Mouse (Mus musculus) midbrain, embryonic 14.5 days (tissue): ENCODE results near the gene Dusp16. TPM values are rescaled to one million over a fixed set of nuclear protein-coding genes. Genes with fewer than 3 reads are reported as not detected.
A peak's percentile ranks its signal among the peaks of the same experiment; 100 is the strongest.

Source experiments
- ATAC-seq: fragments of 200-750 bp; cut with Nextera tagmentation; 2 replicates; pipeline ENCODE4 v1.8.0; 2017; ENCODE audit warnings: moderate number of reproducible peaks, moderate library complexity; ENCODE audit not compliant: low FRiP score, low TSS enrichment
- DNase-seq: peaks from one replicate; pipeline ENCODE4 v3.0.0-alpha.2; 2015
- H3K27ac ChIP-seq: fragments of 300-500 bp; sonication (generic); replicated peaks from 2 replicates; pipeline ENCODE4 v1.5.1; 2014; ENCODE audit warnings: mild to moderate bottlenecking, low read depth, low read length, moderate library complexity
- H3K27me3 ChIP-seq: fragments of 300-500 bp; sonication (generic); 2 replicates; pipeline ENCODE4 v1.6.1; 2014; ENCODE audit warnings: low read length, control low read depth, mixed read lengths; ENCODE audit not compliant: control insufficient read depth, insufficient read depth
- H3K36me3 ChIP-seq: fragments of 300-500 bp; sonication (generic); 2 replicates; pipeline ENCODE4 v1.6.1; 2014; ENCODE audit warnings: low read length, control low read depth; ENCODE audit not compliant: control insufficient read depth, insufficient read depth
- H3K4me1 ChIP-seq: fragments of 300-500 bp; sonication (generic); 2 replicates; pipeline ENCODE4 v1.6.1; 2014; ENCODE audit warnings: mild to moderate bottlenecking, antibody characterized with exemption, low read length, control low read depth; ENCODE audit not compliant: control insufficient read depth, insufficient read depth
- H3K4me2 ChIP-seq: fragments of 300-500 bp; sonication (generic); 2 replicates; pipeline ENCODE4 v1.6.1; 2014; ENCODE audit warnings: mild to moderate bottlenecking, low read length, moderate library complexity
- H3K4me3 ChIP-seq: fragments of 300-500 bp; sonication (generic); replicated peaks from 2 replicates; pipeline ENCODE4 v1.5.1; 2014; ENCODE audit warnings: low read depth, low read length
- H3K9ac ChIP-seq: fragments of 300-500 bp; sonication (generic); replicated peaks from 2 replicates; pipeline ENCODE4 v1.6.1; 2014; ENCODE audit warnings: mild to moderate bottlenecking, low read length, moderate library complexity
- H3K9me3 ChIP-seq: fragments of 300-500 bp; sonication (generic); 2 replicates; pipeline ENCODE4 v1.6.1; 2016; ENCODE audit warnings: low read length, control low read depth, mixed read lengths; ENCODE audit not compliant: control insufficient read depth
- WGBS: fragments of 180-500 bp; shearing (Covaris S2); extraction: QIAGEN DNeasy Blood & Tissue Kit; methylation state at CpG from one replicate; pipeline ENCODE4 v1.1.7; 2014; 5-methylcytosine and 5-hydroxymethylcytosine counted together
- polyA plus RNA-seq: library from polyadenylated mRNA; unstranded; fragments of >200 nt; fragmentation: Nextera tagmentation; extraction: Ambion mirVana; gene quantifications from 2 replicates; pipeline ENCODE4 v1.2.1, GENCODE M21; 2014

The Dusp16 gene
- polyA plus RNA-seq, 1 experiment from 2014 or later: 5.5 TPM

DNA sequence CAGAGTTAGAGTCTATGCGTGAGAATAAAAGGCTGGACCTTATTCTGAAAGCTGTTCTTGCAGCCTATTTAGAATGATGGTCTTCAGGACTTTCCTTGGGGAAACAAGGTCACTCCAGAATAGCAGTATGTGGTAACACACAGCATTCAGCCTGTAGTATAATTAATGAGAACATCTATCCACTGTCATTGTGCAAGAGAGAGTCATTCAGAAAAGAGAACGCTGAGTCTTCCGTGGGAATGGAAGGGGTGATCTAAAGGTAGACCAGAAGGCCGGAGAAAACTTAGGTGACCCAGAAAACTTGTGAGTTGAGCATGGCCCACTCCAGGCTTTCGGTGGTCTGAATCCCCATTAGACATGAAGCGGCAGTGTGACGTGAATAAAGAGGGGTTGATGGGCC, 90.2 kb downstream of the Dusp16 start:
- Histone ChIP-seq H3K4me1 (no peaks in the 10 kb centered on the region), H3K4me2 (no peak overlapping the region), H3K9ac (no peak overlapping the region), H3K9me3 (no peaks in the 10 kb centered on the region), H3K36me3 (no peaks in the 10 kb centered on the region), H3K27me3 (no peaks in the 10 kb centered on the region), H3K4me3 (no peak overlapping the region), H3K27ac (no peak overlapping the region)
- no peak for DNase-seq
- 94% methylated on average over 7 of the region's 7 CpGs for WGBS
- no peak for ATAC-seq

GRCm38 (mm10) chr6:134701211-134701602, 91.2 kb downstream of the Dusp16 start:
- Histone ChIP-seq H3K4me1 (no peaks in the 10 kb centered on the region), H3K9me3 (no peaks in the 10 kb centered on the region), H3K4me3 (no peak overlapping the region), H3K4me2 (no peak overlapping the region), H3K27me3 (no peaks in the 10 kb centered on the region), H3K9ac (no peak overlapping the region), H3K36me3 (no peaks in the 10 kb centered on the region), H3K27ac (no peak overlapping the region)
- DNase-seq: no peak
- no peak for ATAC-seq
- WGBS: 93% methylated on average over 6 of the region's 6 CpGs

DNA sequence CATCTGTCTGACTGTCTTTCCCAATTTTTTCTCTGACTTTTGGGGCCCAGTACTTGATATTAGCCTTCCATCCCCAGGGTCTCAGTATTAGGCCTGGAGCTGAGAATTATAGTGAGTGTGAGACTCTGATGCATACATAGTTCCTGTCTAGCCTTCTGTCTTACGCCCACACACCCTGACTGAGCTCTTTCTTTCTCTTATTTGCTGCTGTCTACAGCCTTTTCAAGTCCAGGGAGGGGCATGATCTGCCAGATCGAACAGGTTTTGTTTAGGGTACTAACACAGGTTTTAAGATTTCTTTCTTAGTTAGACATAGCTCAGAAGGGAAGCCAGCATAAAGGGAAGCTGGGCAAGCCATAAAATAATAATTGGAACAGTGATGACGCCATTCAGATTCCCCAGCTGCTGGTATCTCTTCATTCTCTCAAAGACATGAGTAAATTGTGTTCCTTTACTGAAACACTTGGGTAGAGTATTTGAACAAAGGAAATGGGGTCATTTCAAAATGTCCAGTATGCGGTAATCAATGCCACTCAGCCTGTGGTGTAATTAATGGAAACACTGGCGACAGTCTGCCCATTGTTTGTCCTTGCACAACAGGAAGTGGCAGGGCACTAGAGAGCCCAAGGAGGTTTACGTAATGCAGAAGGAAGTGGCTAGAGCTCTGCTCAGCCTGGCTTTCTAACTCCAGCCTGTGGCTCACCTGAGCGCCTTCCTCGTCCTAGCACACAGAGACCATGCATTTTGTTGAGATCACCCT, 91.8 kb downstream of the Dusp16 start:
- Histone ChIP-seq H3K27me3 (no peaks in the 10 kb centered on the region), H3K4me3 (no peak overlapping the region), H3K4me1 (no peaks in the 10 kb centered on the region), H3K9ac (no peak overlapping the region), H3K4me2 (no peak overlapping the region), H3K27ac (no peak overlapping the region), H3K36me3 (no peaks in the 10 kb centered on the region), H3K9me3 (no peaks in the 10 kb centered on the region)
- 81% methylated on average over 8 of the region's 8 CpGs for WGBS
- ATAC-seq (no peak), DNase-seq (peak; percentile 4)

GRCm38 (mm10) chr6:134698243-134698642, 94.2 kb downstream of the Dusp16 start:
- Histone ChIP-seq H3K27ac (no peak overlapping the region), H3K4me3 (no peak overlapping the region), H3K4me2 (no peak overlapping the region), H3K36me3 (no peaks in the 10 kb centered on the region), H3K9ac (no peak overlapping the region), H3K4me1 (no peaks in the 10 kb centered on the region), H3K27me3 (no peaks in the 10 kb centered on the region), H3K9me3 (no peaks in the 10 kb centered on the region)
- DNase-seq: no peak
- ATAC-seq: no peak
- 92% methylated on average over 5 of the region's 5 CpGs for WGBS

DNA sequence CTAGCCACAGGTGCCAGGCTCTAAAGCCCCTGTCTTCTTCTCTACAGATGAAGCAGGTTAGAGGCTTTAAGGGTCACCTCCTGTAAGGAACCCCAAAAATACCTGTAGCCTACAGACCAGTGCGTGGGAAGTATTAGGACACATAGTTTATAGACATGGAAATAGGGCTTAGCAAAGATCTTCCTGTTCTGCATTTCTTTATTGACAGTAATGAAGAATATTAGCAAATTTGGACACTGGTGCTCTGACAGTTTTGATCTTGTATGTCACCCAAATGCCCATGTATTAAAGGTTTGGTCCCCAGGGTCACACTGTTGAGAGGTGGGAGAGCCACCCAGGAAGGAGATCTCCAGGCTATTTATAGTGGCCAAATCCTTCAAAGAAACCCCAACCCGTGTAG, 95.9 kb downstream of the Dusp16 start:
- no peak for ATAC-seq
- H3K27me3 ChIP-seq: no peaks in the 10 kb centered on the region
- no peaks in the 10 kb centered on the region for H3K4me1 ChIP-seq
- H3K36me3 ChIP-seq: no peaks in the 10 kb centered on the region
- H3K9ac ChIP-seq: no peak overlapping the region
- WGBS: 89% methylated on average over 2 of the region's 2 CpGs
- H3K27ac ChIP-seq: no peak overlapping the region
- H3K4me2 ChIP-seq: no peak overlapping the region
- no peaks in the 10 kb centered on the region for H3K9me3 ChIP-seq
- no peak overlapping the region for H3K4me3 ChIP-seq
- DNase-seq: no peak

GRCm38 (mm10) chr6:134696146-134696545, 96.3 kb downstream of the Dusp16 start:
- DNase-seq (no peak), ATAC-seq (no peak)
- no peaks in the 10 kb centered on the region for H3K9me3 ChIP-seq
- no peaks in the 10 kb centered on the region for H3K27me3 ChIP-seq
- H3K27ac ChIP-seq: no peak overlapping the region
- no peak overlapping the region for H3K9ac ChIP-seq
- no peaks in the 10 kb centered on the region for H3K4me1 ChIP-seq
- no peak overlapping the region for H3K4me3 ChIP-seq
- H3K4me2 ChIP-seq: no peak overlapping the region
- no peaks in the 10 kb centered on the region for H3K36me3 ChIP-seq
- 76% methylated on average over 4 of the region's 4 CpGs for WGBS

- Histone ChIP-seq H3K9ac (no peak overlapping the region), H3K9me3 (no peaks in the 10 kb centered on the region), H3K27me3 (no peaks in the 10 kb centered on the region), H3K4me2 (no peak overlapping the region), H3K36me3 (no peaks in the 10 kb centered on the region), H3K27ac (no peak overlapping the region), H3K4me1 (no peaks in the 10 kb centered on the region), H3K4me3 (no peak overlapping the region)
- DNase-seq (no peak), ATAC-seq (no peak)
- WGBS: 94% methylated on average over 3 of the region's 3 CpGs
Measured at GRCm38 (mm10) chr6:134695625-134696024, 96.8 kb downstream of the Dusp16 start.

DNA sequence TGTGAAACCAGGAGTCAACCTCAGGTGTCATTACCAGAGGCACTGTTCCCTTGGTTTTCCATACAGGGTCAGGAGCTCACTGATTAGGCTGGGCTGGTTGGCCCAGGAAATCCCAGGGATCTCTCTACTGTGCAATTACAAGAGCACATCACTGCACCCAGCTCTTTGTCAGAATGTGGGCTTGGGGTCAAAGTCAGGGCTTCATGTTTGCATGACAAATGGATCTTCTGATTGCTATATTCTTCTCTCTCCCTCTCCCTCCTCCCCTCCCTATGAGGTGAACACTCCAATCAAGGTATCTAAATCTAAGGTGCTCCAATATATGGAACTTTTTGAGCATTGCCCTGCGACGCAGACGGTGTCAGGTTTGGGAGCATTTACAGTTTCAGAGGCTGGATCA, 97.4 kb downstream of the Dusp16 start:
- Histone ChIP-seq H3K9ac (no peak overlapping the region), H3K9me3 (no peaks in the 10 kb centered on the region), H3K4me1 (no peaks in the 10 kb centered on the region), H3K36me3 (no peaks in the 10 kb centered on the region), H3K27ac (no peak overlapping the region), H3K27me3 (no peaks in the 10 kb centered on the region), H3K4me2 (no peak overlapping the region), H3K4me3 (no peak overlapping the region)
- WGBS: 95% methylated on average over 3 of the region's 3 CpGs
- no peak for ATAC-seq
- DNase-seq: no peak

DNA sequence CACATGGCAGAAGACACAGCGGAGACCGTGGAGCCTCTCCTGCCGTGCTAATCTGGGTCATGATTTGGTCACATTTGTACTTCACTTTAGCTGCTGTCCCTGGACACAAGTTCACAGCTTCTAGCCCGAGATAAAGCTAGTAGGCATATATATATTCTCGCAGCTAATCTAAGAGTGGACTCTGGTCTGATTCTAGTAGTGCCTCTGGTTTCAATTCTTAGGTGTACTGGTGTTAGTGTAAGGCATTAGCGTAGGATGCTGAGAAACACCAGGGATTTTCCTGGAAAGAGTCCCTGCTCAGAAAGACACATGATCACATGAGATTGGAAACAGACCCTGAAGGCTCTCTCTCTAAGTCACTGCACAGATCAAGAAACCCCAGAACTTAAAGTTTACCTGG, 97.9 kb downstream of the Dusp16 start:
- WGBS: 92% methylated on average over 6 of the region's 6 CpGs
- no peaks in the 10 kb centered on the region for H3K27me3 ChIP-seq
- H3K4me1 ChIP-seq: no peaks in the 10 kb centered on the region
- H3K9me3 ChIP-seq: no peaks in the 10 kb centered on the region
- H3K4me3 ChIP-seq: no peak overlapping the region
- no peak overlapping the region for H3K9ac ChIP-seq
- ATAC-seq (no peak), DNase-seq (no peak)
- no peak overlapping the region for H3K27ac ChIP-seq
- H3K4me2 ChIP-seq: no peak overlapping the region
- no peaks in the 10 kb centered on the region for H3K36me3 ChIP-seq
